Mouse (Mus musculus) intestine, postnatal 0 days (tissue): ENCODE results near the gene Glipr2. TPM values are rescaled to one million over a fixed set of nuclear protein-coding genes. Genes with fewer than 3 reads are reported as not detected.

Experiments
- ATAC-seq: fragments of 200-750 bp; cut with Nextera tagmentation; 2 replicates; pipeline ENCODE4 v1.8.0; 2017; ENCODE audit warnings: mild to moderate bottlenecking, moderate TSS enrichment, moderate library complexity
- H3K27ac ChIP-seq: fragments of 300-500 bp; sonication (generic); 2 replicates; pipeline ENCODE4 v1.5.1; 2014; ENCODE audit warnings: mild to moderate bottlenecking, low read depth, low read length, moderate library complexity
- H3K27me3 ChIP-seq: fragments of 300-500 bp; sonication (generic); replicated peaks from 2 replicates; pipeline ENCODE4 v1.6.1; 2014; ENCODE audit warnings: low read length, mixed read lengths; ENCODE audit not compliant: control insufficient read depth, insufficient read depth
- H3K36me3 ChIP-seq: fragments of 300-500 bp; sonication (generic); 2 replicates; pipeline ENCODE4 v1.6.1; 2014; ENCODE audit warnings: mild to moderate bottlenecking, moderate library complexity; ENCODE audit not compliant: control insufficient read depth, insufficient read depth
- H3K4me1 ChIP-seq: fragments of 300-500 bp; sonication (generic); replicated peaks from 2 replicates; pipeline ENCODE4 v1.6.1; 2014; ENCODE audit warnings: antibody characterized with exemption, low read length, mixed read lengths; ENCODE audit not compliant: control insufficient read depth, insufficient read depth
- H3K4me2 ChIP-seq: fragments of 300-500 bp; sonication (generic); replicated peaks from 2 replicates; pipeline ENCODE4 v1.6.1; 2014; ENCODE audit warnings: low read depth, mild to moderate bottlenecking, moderate library complexity
- H3K4me3 ChIP-seq: fragments of 300-500 bp; sonication (generic); 2 replicates; pipeline ENCODE4 v1.5.1; 2014; ENCODE audit warnings: low read depth, low read length
- H3K9ac ChIP-seq: fragments of 300-500 bp; sonication (generic); 2 replicates; pipeline ENCODE4 v1.6.1; 2014; ENCODE audit warnings: mild to moderate bottlenecking, low read depth, low read length
- H3K9me3 ChIP-seq: fragments of 300-500 bp; sonication (generic); 2 replicates; pipeline ENCODE4 v1.6.1; 2016; ENCODE audit warnings: mixed run types; ENCODE audit not compliant: control insufficient read depth
- CTCF ChIP-seq: sonication (generic); IDR thresholded peaks from 2 replicates; pipeline ENCODE4 v1.5.1; 2016; ENCODE audit warnings: low read depth, mild to moderate bottlenecking, control low read depth, antibody characterized with exemption, moderate library complexity
- WGBS: fragments of 180-500 bp; shearing (Covaris S2); extraction: QIAGEN DNeasy Blood & Tissue Kit; methylation state at CpG from one replicate; pipeline ENCODE4 v1.1.7; 2014; 5-methylcytosine and 5-hydroxymethylcytosine counted together
- polyA plus RNA-seq: library from polyadenylated mRNA; unstranded; fragments of >200 nt; fragmentation: Nextera tagmentation; extraction: Ambion mirVana; gene quantifications from 2 replicates; pipeline ENCODE4 v1.2.1, GENCODE M21; 2015

The Glipr2 gene
- polyA plus RNA-seq, 1 experiment from 2014 or later = 26.8 TPM

- H3K27me3 ChIP-seq = no peaks in the 10 kb centered on the region
- H3K9me3 ChIP-seq = no peaks in the 10 kb centered on the region
- no peak overlapping the region for H3K27ac ChIP-seq
- WGBS = 93% methylated on average over 3 of the region's 3 CpGs
- TF ChIP-seq CTCF = no peak
- H3K9ac ChIP-seq = no peak overlapping the region
- ATAC-seq = no peak
- H3K36me3 ChIP-seq = no peaks in the 10 kb centered on the region
- H3K4me3 ChIP-seq = no peak overlapping the region
- H3K4me2 ChIP-seq = no peak overlapping the region
- H3K4me1 ChIP-seq = no peaks in the 10 kb centered on the region
These were observed 31.8 kb downstream of the Glipr2 start for GRCm38 (mm10) chr4:43988976-43989375.

DNA sequence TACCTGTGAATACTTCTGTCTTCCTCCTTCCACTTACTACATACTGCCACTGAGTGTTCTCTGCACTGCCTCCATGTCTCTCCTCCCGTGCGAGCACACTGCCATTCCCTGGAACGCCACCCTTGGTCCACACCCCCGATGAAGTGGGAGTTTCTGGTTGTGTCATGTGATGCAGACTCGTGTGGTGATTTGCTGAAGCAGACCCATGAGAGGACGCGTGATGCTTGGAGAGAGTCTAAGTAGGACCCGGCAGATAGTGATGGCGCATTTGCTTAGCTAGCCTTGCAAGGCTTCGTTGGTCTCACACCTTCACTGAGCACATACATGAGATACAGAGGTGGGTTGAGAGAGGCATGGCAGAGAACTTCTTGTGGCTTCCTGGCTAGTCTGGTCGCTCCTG, 35.9 kb downstream of the Glipr2 start:
- Histone ChIP-seq H3K4me3 (no peak overlapping the region), H3K36me3 (no peaks in the 10 kb centered on the region), H3K27ac (no peak overlapping the region), H3K9me3 (no peaks in the 10 kb centered on the region), H3K9ac (no peak overlapping the region), H3K4me1 (no peaks in the 10 kb centered on the region), H3K4me2 (no peak overlapping the region), H3K27me3 (no peaks in the 10 kb centered on the region)
- no peak for TF ChIP-seq CTCF
- ATAC-seq = no peak
- 90% methylated on average over 11 of the region's 11 CpGs for WGBS

DNA sequence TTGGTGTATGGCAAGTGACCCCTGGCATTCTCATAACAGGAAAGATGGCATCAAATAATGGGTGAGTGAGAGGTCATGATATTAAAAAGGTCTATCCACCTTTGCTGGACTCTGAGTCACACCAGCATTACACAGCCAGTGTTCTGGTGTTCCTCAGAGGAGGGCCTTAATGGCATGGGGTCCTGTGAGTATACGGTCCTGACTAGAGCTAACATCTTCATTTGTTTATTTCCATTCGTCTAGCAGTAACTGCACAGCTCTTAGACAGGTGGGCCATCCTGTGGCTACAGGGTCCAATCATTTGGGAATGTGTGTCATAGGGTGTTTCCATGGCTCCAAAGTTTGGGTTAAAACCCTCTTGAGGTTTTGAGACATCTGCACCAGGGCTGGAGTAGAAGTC, 37.1 kb downstream of the Glipr2 start:
- no peaks in the 10 kb centered on the region for H3K36me3 ChIP-seq
- H3K27ac ChIP-seq = no peak overlapping the region
- TF ChIP-seq CTCF = no peak
- 53% methylated on average over 2 of the region's 2 CpGs for WGBS
- H3K9me3 ChIP-seq = no peaks in the 10 kb centered on the region
- H3K4me1 ChIP-seq = no peaks in the 10 kb centered on the region
- no peak for ATAC-seq
- H3K9ac ChIP-seq = no peak overlapping the region
- no peak overlapping the region for H3K4me2 ChIP-seq
- no peaks in the 10 kb centered on the region for H3K27me3 ChIP-seq
- no peak overlapping the region for H3K4me3 ChIP-seq

DNA sequence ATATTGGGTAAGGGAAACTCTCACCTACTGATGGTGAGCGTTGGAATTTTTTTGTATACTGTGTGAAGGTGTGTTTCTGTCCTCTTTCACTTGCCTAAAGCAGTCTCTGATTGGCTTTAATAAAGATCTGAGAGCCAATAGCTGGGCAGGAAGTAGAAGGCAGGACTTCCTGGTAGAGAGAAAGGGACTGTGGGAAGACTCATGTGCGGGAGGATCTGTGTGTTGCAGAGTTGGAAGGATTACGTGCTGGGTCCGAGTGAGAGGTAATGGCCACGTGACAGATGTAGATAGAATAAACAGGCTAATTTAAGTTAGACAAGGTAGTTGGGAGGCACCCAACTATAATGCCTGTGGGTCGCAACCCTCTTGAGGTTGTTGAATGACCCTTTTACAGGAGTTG, 46.4 kb downstream of the Glipr2 start:
- no peaks in the 10 kb centered on the region for H3K9me3 ChIP-seq
- no peak for ATAC-seq
- H3K4me3 ChIP-seq = no peak overlapping the region
- H3K4me1 ChIP-seq = no peaks in the 10 kb centered on the region
- no peak for TF ChIP-seq CTCF
- 56% methylated on average over 6 of the region's 6 CpGs for WGBS
- no peak overlapping the region for H3K4me2 ChIP-seq
- no peak overlapping the region for H3K27ac ChIP-seq
- no peak overlapping the region for H3K9ac ChIP-seq
- no peaks in the 10 kb centered on the region for H3K27me3 ChIP-seq
- no peaks in the 10 kb centered on the region for H3K36me3 ChIP-seq

DNA sequence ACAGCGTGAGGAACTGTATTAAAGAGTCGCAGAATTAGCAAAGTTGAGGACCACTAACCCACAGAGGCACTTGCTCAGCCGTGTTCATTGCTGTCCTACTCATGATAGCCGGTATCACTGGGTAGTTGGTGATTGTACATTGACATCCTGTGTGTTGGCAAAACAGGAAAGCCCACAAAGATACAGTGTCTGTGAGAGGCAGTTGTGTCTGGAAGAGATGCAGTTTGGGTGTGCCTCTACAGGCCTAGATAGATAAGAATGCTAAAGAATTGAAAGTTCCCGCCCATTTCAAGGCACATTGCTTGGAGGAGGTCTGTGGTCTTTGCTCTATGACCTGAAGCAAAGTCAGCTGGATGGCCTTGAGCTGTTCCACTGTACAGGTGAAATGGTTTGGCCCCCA, 46.9 kb downstream of the Glipr2 start, which contains the start of gene Clta:
TSS of gene Clta (plus strand) at position 327 of the 400 bp plus-strand sequence.
- no peak within 1 kb of the TSS for H3K4me2 ChIP-seq
- ATAC-seq = no peak

DNA sequence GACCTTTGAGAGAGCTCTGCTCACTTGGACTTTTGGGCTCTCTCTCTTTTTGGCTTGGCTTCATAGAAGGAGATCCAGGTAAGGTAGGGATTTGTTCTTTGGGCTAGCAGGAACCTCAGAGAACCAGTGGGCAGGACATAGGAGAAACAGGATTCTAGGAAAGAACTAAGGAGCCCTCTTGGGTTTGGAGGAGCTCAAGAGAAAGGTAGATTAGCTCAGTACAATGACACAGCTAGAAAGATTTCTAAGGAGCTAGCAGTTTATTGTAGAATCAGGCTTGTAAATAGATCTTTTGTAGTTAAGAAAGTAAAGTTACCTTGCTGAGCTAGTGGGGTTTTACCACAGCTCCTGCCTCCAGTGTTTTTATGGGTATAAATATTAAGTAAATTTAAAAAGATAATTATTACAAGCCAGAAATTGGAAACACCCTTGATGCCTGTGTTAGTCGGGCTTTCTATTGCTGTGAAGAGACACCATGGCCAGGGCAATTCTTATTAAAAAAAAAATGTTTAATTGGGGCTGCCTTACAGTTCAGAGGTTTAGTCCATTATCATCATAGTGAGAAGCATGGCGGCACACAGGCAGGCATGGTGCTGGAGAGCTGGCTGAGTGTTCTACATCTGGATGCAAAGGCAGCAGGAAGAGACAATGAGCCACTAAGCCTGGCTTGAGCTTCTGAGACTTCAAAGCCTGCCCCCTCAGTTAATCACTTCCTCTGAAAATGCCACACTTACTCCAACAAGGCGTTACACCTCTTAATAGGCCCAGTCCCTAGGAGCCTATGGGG, 47.6 kb downstream of the Glipr2 start:
- 81% methylated on average over 3 of the region's 3 CpGs for WGBS
- H3K9me3 ChIP-seq = no peaks in the 10 kb centered on the region
- ATAC-seq = no peak

More for the DNA sequence above, 46.9 kb downstream of the Glipr2 start, which contains the start of gene Clta:
- no peaks in the 10 kb centered on the region for H3K4me1 ChIP-seq
- H3K27me3 ChIP-seq = no peaks in the 10 kb centered on the region
- no peak within 1 kb of the TSS for H3K4me3 ChIP-seq
- 82% methylated on average over 5 of the region's 5 CpGs for WGBS
- no peaks in the 10 kb centered on the region for H3K9me3 ChIP-seq
- no peak within 1 kb of the TSS for H3K27ac ChIP-seq
- no peak within 1 kb of the TSS for H3K9ac ChIP-seq
- TF ChIP-seq CTCF = no peak
- no peaks in the 10 kb centered on the region for H3K36me3 ChIP-seq

More for the DNA sequence above, 47.6 kb downstream of the Glipr2 start:
- no peak overlapping the region for H3K4me2 ChIP-seq
- no peaks in the 10 kb centered on the region for H3K36me3 ChIP-seq
- no peak for TF ChIP-seq CTCF
- no peaks in the 10 kb centered on the region for H3K4me1 ChIP-seq
- H3K9ac ChIP-seq = no peak overlapping the region
- no peak overlapping the region for H3K4me3 ChIP-seq
- H3K27ac ChIP-seq = no peak overlapping the region
- no peaks in the 10 kb centered on the region for H3K27me3 ChIP-seq
